Mouse (Mus musculus) liver, adult (tissue): Measurements from ENCODE around the gene Cdh23.

Source experiments
- GATA4 ChIP-seq: IDR thresholded peaks from 2 replicates; pipeline ENCODE4 v1.6.1; 2014; ENCODE audit warnings: mild to moderate bottlenecking, low read length; ENCODE audit not compliant: insufficient replicate concordance

Gene Cdh23

DNA sequence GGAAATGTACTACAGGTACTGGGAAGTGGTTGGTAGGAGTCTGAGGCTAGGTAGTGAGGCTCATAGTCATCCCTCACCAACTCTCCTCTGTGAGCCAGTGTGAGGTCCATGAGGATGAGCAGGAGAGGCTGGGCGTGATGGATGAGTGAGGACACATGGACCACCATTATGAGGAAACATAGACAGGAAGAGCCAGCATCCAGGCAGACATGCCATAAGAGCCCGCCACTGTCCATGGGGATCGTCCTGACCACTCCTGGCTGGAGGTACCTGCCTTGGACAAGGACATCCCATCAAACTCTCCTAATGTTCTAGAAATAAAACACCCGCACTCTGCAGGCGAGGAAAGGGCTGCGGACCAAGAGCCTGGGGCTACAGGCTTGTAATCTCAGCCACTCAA lies at the start of gene Cdh23:
TSS of gene Cdh23 (minus strand) at position 101 of the 400 bp plus-strand sequence.
- TF ChIP-seq GATA4 = no peak

- no peak for TF ChIP-seq GATA4
These were observed 48.4 kb upstream of the Cdh23 start for GRCm38 (mm10) chr10:60744543-60745290.

GRCm38 (mm10) chr10:60743681-60744080 lies 47.4 kb upstream of the Cdh23 start:
- TF ChIP-seq GATA4 = no peak

DNA sequence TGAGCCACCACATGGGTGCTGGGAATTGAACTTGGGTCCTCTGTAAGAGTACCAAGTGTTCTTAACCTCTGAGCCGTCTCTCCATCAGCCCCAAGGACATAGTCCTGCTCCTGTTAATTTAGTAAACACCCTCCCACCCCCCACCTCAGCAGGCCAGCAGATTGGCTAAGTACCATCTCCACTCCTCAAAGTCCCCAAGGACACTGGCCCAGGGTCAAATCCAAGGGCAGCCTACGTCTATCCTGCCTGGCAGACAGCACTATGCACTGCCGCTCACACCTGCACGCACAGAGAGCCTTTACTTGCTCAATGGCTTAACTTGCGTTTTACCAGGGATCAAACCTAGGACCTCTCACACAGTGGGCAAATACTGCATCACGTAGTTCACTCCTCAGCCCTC lies 46.7 kb upstream of the Cdh23 start:
- no peak for TF ChIP-seq GATA4

DNA sequence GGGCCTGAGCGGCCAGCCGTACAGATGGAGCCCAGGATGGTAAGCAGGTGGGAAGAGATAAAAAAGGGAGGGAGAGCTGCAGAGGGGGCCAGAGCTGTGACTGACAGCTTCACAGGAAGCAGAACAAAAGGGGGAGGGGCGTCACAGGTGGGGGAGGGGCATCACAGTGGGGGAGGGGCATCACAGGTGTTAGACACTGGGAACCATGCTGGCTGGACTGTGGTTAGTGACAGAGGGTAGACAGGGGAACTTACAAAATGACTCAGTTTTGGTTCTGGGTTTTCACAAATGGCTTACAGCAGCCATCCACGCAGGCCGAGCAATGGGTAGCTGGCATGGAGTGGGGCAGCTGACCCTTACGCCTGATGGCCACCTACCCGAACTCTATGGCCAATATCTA lies 45.1 kb upstream of the Cdh23 start:
- TF ChIP-seq GATA4 = no peak

DNA sequence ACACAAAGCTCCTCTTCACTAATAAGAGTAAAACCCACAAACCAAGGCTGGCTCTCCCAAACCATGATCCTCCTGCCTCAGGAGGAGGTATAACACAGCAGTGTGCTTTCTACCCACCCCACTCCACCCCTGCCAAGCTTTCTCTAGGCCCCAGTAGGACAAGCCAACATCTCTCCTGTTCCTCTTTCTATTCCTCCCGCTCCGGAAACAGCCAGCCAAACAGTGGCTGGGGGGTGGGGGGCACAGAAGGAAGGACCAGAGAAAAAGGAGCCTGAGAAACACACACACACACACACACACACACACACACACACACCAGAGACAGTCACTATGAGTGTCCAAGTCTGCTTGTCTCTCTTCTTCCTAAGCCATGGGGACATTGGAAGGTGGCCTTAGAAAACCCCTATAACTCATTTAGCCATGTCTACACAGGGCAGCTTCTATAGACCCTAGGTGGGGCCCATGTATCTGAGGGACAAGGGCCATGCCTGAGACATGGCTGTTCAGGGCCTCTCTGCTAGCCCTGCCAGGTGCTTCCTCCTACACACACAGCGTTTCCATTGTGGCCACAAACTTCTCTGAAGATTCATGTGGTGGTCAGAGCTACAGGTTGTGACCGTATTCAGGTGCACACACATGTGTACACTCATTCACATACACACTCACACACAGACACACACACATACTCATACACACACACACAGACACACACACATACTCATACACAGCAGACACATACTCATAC lies 43.5 kb upstream of the Cdh23 start:
- TF ChIP-seq GATA4 = no peak

DNA sequence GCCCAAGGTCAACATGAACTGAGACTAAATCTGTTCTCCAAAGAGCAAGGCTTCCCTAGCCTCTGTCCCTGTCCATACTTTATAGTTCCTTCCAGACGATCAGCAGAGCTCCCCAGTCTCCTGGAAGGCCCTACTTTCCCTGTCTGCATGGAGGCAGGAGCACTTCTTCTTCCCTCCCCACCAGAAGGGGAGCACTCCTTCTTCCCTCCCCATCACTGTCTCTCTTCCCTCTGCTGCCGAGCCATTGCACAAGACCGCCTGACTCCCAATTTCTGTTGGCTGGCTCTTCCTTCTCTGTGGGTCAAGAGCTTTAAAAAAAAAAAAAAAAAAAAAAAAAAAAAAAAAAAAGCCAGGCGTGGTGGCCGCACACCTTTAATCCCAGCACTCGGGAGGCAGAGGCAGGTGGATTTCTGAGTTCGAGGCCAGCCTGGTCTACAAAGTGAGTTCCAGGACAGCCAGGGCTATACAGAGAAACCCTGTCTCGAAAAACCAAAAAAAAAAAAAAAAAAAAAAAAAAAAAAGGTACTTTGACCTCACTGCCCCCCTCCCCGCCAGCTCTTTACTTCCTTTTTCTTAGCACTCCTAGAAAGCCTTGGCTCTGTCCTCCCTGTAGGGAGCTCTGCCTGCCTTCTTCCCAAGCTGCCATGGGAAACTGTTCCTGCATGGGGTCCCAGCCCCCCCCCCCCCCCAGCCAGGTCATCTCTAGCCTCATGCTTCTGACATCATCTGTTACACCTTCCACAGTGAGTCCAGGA lies 41.8 kb upstream of the Cdh23 start:
- no peak for TF ChIP-seq GATA4

- no peak for TF ChIP-seq GATA4
These were observed 41.0 kb upstream of the Cdh23 start for GRCm38 (mm10) chr10:60737169-60737728.

DNA sequence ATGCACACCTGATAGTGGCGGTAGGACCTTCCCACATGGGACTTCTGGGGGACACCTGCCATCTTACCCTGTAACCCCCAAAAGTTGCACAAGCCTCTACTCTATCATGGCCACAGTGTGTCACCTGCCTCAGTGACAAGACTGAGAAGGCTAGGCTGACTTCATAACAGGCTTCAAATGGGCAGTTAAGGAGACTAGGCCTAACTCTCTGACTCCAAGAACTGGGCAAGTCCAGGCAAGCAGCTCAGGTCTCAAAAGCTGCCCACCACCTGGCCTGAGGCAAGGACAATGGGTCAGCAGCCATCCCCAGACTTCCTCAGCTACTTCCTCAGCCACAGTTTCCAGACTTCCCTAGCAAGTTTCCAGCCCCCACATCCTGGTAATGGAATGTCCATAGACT lies 39.4 kb upstream of the Cdh23 start:
- no peak for TF ChIP-seq GATA4

DNA sequence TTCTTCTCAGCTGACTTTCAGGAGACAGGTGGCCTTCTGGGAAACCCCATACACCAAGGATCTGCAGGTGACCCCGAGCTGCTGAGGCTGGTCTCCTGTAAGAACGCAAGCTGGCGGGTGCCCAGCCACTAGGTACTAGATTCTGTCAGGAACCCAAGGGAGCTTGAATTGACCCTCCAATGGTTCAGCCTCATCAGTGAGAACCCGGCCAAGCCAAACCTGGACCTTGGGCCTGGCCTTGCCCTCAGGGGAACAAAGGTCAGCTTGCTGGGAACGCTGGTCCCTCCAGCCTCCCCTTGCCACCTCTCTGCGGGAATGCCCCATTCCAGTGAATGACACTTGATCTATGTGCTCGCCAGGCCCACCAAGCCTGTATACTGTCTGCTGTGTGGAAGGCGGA lies 37.2 kb upstream of the Cdh23 start:
- TF ChIP-seq GATA4 = no peak

GRCm38 (mm10) chr10:60732397-60732861 lies 36.1 kb upstream of the Cdh23 start:
- TF ChIP-seq GATA4 = no peak

DNA sequence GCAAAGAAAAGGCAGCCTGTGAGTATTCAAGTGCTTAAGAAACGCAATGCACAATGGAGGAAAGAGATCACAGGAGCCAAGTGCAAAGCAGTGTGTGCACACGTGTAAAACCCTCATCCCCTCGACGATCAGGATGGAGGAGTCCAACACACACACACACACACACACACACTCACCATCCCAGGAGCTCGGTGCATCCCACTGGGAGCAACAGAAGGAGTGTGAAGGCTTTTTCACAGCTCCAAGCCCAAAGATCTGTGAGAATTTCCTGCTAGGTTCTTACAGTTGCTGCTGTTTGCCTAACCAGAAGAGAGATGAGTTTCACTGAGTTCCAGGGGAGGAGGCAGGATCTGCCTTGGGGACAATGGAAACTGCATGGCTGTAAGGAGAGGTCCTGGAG lies 35.5 kb upstream of the Cdh23 start:
- TF ChIP-seq GATA4 = no peak

DNA sequence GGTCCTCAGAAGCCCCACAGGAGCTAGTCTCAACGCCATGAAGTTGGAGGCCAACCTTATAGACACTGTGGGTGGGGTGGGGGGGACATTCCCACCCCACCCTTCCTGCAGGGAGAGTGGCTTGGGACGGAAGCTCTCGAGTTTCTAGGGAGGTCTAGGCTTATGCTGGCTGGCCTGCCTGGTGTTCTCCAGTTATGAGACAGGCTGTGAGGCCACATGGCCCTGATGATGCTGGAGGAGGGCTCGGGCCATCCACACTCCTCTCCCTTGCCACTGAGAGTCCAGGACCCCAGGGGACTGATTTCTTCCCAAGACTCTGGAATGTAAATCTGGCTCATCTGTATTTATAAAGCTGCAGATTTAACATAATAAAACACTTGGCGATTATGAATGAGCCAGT lies 31.0 kb upstream of the Cdh23 start:
- no peak for TF ChIP-seq GATA4

DNA sequence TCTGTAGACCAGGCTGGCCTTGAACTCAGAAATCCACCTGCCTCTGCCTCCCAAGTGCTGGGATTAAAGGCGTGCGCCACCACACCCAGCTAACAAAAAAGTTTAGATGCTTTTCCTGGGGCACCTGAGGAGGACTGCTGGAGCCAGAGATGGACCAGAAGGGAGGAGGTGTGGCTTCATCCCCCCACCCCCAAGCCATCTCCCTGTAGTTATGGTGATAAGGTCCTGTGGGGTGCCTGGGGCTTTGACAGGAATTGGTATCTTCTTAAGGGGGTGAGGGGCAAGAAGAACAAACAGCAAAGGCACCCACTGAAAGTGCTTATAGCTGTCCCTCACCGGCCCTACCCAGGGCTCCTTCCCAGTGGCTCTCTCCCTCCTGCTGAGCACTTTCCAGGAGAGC lies 30.6 kb upstream of the Cdh23 start:
- TF ChIP-seq GATA4 = no peak

- no peak for TF ChIP-seq GATA4
These were observed 28.2 kb upstream of the Cdh23 start for GRCm38 (mm10) chr10:60724496-60724895.
